Mouse (Mus musculus) liver, embryonic 14.5 days (tissue): ENCODE results near the gene Il17re. TPM values are rescaled to one million over a fixed set of nuclear protein-coding genes. Genes with fewer than 3 reads are reported as not detected.

Experiments used
- ATAC-seq: fragments of 200-750 bp; cut with Nextera tagmentation; 2 replicates; pipeline ENCODE4 v1.8.0; 2017; ENCODE audit warnings: moderate number of reproducible peaks, mild to moderate bottlenecking, moderate library complexity; ENCODE audit not compliant: insufficient read depth
- DNase-seq, 3 experiments: peaks; one replicate each; pipeline ENCODE4 v3.0.0-alpha.2; 2012 to 2013; ENCODE audit warnings: low read depth in 3 of 3, low spot score in 3 of 3
- H3K27ac ChIP-seq: fragments of 300-500 bp; sonication (generic); 2 replicates; pipeline ENCODE4 v1.5.1; 2014; ENCODE audit warnings: moderate library complexity, mild to moderate bottlenecking, control low read depth, inconsistent platforms
- H3K27me3 ChIP-seq: fragments of 300-500 bp; sonication (generic); 2 replicates; pipeline ENCODE4 v1.6.1; 2014; ENCODE audit warnings: mild to moderate bottlenecking, low read length, moderate library complexity; ENCODE audit not compliant: control insufficient read depth, insufficient read depth
- H3K36me3 ChIP-seq: fragments of 300-500 bp; sonication (generic); replicated peaks from 2 replicates; pipeline ENCODE4 v1.6.1; 2014; ENCODE audit warnings: low read depth; ENCODE audit not compliant: control insufficient read depth, insufficient read depth
- H3K4me1 ChIP-seq, 2 experiments: fragments of 200-500 bp in 1 of 2; fragments of 300-500 bp in 1 of 2; sonication (generic) in 1 of 2; replicated peaks; 2 replicates each; pipeline ENCODE4 v1.6.1; 2012 to 2014; ENCODE audit warnings: antibody characterized with exemption in 1 of 2, inconsistent platforms in 1 of 2, low read length in 1 of 2; ENCODE audit not compliant: control insufficient read depth in 2 of 2, insufficient read depth in 2 of 2
- H3K4me2 ChIP-seq: fragments of 300-500 bp; sonication (generic); 2 replicates; pipeline ENCODE4 v1.6.1; 2014; ENCODE audit warnings: low read depth, mild to moderate bottlenecking, control low read depth, moderate library complexity
- H3K4me3 ChIP-seq, 2 experiments: fragments of 200-500 bp in 1 of 2; fragments of 300-500 bp in 1 of 2; sonication (generic) in 1 of 2; 2 replicates each; pipeline ENCODE4 v1.5.1; 2012 to 2014; ENCODE audit warnings: low read depth in 2 of 2, low read length in 2 of 2, mild to moderate bottlenecking in 2 of 2, control low read depth in 1 of 2, inconsistent platforms in 1 of 2, moderate library complexity in 1 of 2; ENCODE audit not compliant: insufficient read depth in 1 of 2
- H3K9ac ChIP-seq: fragments of 300-500 bp; sonication (generic); replicated peaks from 2 replicates; pipeline ENCODE4 v1.6.1; 2014; ENCODE audit warnings: mild to moderate bottlenecking, control low read depth, moderate library complexity
- H3K9me3 ChIP-seq: fragments of 300-500 bp; sonication (generic); 2 replicates; pipeline ENCODE4 v1.6.1; 2016; ENCODE audit warnings: low read length, mixed read lengths; ENCODE audit not compliant: control insufficient read depth
- CTCF ChIP-seq: IDR thresholded peaks from 2 replicates; pipeline ENCODE4 v1.5.1; 2016; ENCODE audit warnings: antibody characterized with exemption, low read depth, control low read depth
- EP300 ChIP-seq: IDR thresholded peaks from 2 replicates; pipeline ENCODE4 v1.6.1; 2016; ENCODE audit warnings: antibody characterized with exemption, low read depth
- WGBS: fragments of 180-500 bp; shearing (Covaris S2); extraction: QIAGEN DNeasy Blood & Tissue Kit; methylation state at CpG from one replicate; pipeline ENCODE4 v1.1.7; 2014; ENCODE audit not compliant: insufficient replicate concordance; 5-methylcytosine and 5-hydroxymethylcytosine counted together
- polyA plus RNA-seq, 2 experiments: library from polyadenylated mRNA; depleted of rRNA in 1 of 2; stranded (reverse) in 1 of 2; unstranded in 1 of 2; fragments of >200 nt; fragmentation: Nextera tagmentation in 1 of 2; extraction: Ambion mirVana in 1 of 2; gene quantifications; 2 replicates each; pipeline versions ENCODE4 v1.2.1 to v1.2.3; 2012 to 2014

Il17re gene
- polyA plus RNA-seq, 2 experiments: 0.08 to 0.11 TPM

DNA sequence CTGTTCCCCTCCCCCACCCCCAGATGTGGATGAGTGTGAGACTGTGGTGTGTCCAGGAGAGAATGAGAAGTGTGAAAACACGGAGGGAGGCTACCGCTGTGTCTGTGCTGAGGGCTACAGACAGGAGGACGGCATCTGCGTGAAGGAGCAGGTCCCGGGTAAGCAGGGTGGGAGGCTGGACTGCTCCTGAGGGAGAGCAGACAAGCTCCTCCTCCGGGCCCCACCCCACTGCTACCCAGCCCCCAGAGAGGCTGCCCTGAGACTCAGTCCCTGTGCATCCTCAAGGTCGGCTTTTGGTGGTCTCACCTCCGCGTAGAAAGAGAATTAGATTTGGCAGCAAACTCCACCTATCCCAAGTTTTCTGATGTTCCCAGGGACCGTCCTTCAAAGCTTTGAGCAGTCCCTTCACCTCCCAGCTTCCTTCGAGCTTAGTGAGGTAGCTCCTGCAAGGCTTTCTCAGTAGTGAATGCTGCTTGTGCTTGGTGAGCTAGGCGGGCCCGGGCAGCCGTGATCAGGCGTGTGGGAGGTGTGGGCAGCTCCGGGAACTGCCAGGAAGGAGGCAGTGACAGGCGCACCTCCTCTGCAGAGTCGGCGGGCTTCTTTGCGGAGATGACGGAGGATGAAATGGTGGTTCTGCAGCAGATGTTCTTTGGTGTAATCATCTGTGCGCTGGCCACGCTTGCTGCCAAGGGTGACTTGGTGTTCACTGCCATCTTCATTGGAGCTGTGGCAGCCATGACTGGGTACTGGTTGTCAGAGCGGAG lies 34.0 kb downstream of the Il17re start:
- peaks cover 12% of the 10 kb centered on the region for H3K27me3 ChIP-seq
- 75% methylated on average over 24 of the region's 24 CpGs for WGBS
- TF ChIP-seq CTCF: no peak
- TF ChIP-seq EP300: no peak
- no peaks in the 10 kb centered on the region for H3K9me3 ChIP-seq
- ATAC-seq (no peak), DNase-seq (no peak)
- no peak overlapping the region for H3K4me3 ChIP-seq
- H3K4me2 ChIP-seq: no peak overlapping the region
- H3K9ac ChIP-seq: no peak overlapping the region
- H3K4me1 ChIP-seq: peaks cover 3 to 5% of the 10 kb centered on the region in 2 experiments; a peak in 3 of 4 replicates
- no peak overlapping the region for H3K27ac ChIP-seq
- H3K36me3 ChIP-seq: no peaks in the 10 kb centered on the region

GRCm38 (mm10) chr6:113494258-113494788 lies 36.0 kb downstream of the Il17re start:
- peak; percentile 75 for ATAC-seq
- Histone ChIP-seq H3K4me3 (peak overlapping the region; percentile 16 to 51), H3K27ac (no peak overlapping the region), H3K9ac (peak overlapping the region; percentile 34; the same call in 1 of the 2 replicates), H3K4me2 (peak overlapping the region; percentile 75), H3K9me3 (no peaks in the 10 kb centered on the region), H3K4me1 (no peaks in the 10 kb centered on the region), H3K27me3 (peaks cover 12% of the 10 kb centered on the region), H3K36me3 (no peaks in the 10 kb centered on the region)
- WGBS: 1% methylated on average over 54 of the region's 54 CpGs
- peak; percentile 36 to 55 (median 47) for DNase-seq
- TF ChIP-seq EP300 (no peak), CTCF (peak; percentile 70)

GRCm38 (mm10) chr6:113495071-113495675 lies 36.9 kb downstream of the Il17re start:
- DNase-seq: no peak
- no peak for ATAC-seq
- Histone ChIP-seq H3K9ac (no peak overlapping the region), H3K27me3 (peaks cover 12% of the 10 kb centered on the region), H3K27ac (no peak overlapping the region), H3K9me3 (no peaks in the 10 kb centered on the region), H3K4me3 (peak overlapping the region in 1 of 2 experiments; percentile 51; a peak in 2 of 4 replicates), H3K4me1 (no peaks in the 10 kb centered on the region), H3K36me3 (no peaks in the 10 kb centered on the region), H3K4me2 (peak overlapping the region; percentile 75)
- TF ChIP-seq CTCF (no peak), EP300 (no peak)
- 40% methylated on average over 28 of the region's 28 CpGs for WGBS

GRCm38 (mm10) chr6:113499346-113499745 lies 41.1 kb downstream of the Il17re start:
- H3K36me3 ChIP-seq: no peaks in the 10 kb centered on the region
- no peaks in the 10 kb centered on the region for H3K4me1 ChIP-seq
- TF ChIP-seq EP300 (no peak), CTCF (no peak)
- H3K27me3 ChIP-seq: peaks cover 30% of the 10 kb centered on the region
- no peak overlapping the region for H3K27ac ChIP-seq
- DNase-seq (no peak), ATAC-seq (no peak)
- H3K4me2 ChIP-seq: no peak overlapping the region
- 39% methylated on average over 6 of the region's 6 CpGs for WGBS
- H3K9me3 ChIP-seq: no peaks in the 10 kb centered on the region
- H3K9ac ChIP-seq: no peak overlapping the region
- no peak overlapping the region for H3K4me3 ChIP-seq
